Mouse (Mus musculus): ENCODE results near the gene Cspg4. TPM values are rescaled to one million over a fixed set of nuclear protein-coding genes. Genes with fewer than 3 reads are reported as not detected.
"Not testable (repeated sequence)": the region's sequence is repeated elsewhere in the genome, so short reads cannot be mapped to it uniquely, and the experiment has no call there.

Cspg4 gene
- total and polyA plus RNA-seq, 2 experiments from 2014 or later: 7.5 to 24.7 TPM

GRCm38 (mm10) chr9:56929496-56929895 lies 64.7 kb downstream of the Cspg4 start:
- no peak for TF ChIP-seq CTCF (IDR thresholded peaks at IDR 0.05; ENCODE audit: low read depth)
- Histone ChIP-seq H3K27me3 (ENCODE audit: insufficient read depth, low read length) (no peaks in the 10 kb centered on the region), H3K36me3 (ENCODE audit: insufficient read depth) (no peaks in the 10 kb centered on the region), H3K4me1 (ENCODE audit: insufficient read depth) (no peaks in the 10 kb centered on the region), H3K27ac (ENCODE audit: low read depth, low read length) (no peak overlapping the region), H3K4me2 (ENCODE audit: low read depth) (no peak overlapping the region), H3K4me3 (ENCODE audit: low read depth, low read length) (no peak overlapping the region), H3K9me3 (ENCODE audit: low read length) (no peaks in the 10 kb centered on the region), H3K9ac (no peak overlapping the region)
- DNase-seq (no peak), ATAC-seq (no peak)
- 77% methylated on average over 4 of the region's 4 CpGs for WGBS

- 83% methylated on average over 1 of the region's 1 CpGs for WGBS
- Histone ChIP-seq H3K9me3 (ENCODE audit: low read length) (no peaks in the 10 kb centered on the region), H3K27ac (ENCODE audit: low read depth, low read length) (no peak overlapping the region), H3K36me3 (ENCODE audit: insufficient read depth) (no peaks in the 10 kb centered on the region), H3K4me2 (ENCODE audit: low read depth) (no peak overlapping the region), H3K27me3 (ENCODE audit: insufficient read depth, low read length) (no peaks in the 10 kb centered on the region), H3K4me3 (ENCODE audit: low read depth, low read length) (no peak overlapping the region), H3K4me1 (ENCODE audit: insufficient read depth) (no peaks in the 10 kb centered on the region), H3K9ac (no peak overlapping the region)
- DNase-seq: no peak
- no peak for ATAC-seq
- no peak for TF ChIP-seq CTCF (IDR thresholded peaks at IDR 0.05; ENCODE audit: low read depth)
These were observed 65.7 kb downstream of the Cspg4 start for GRCm38 (mm10) chr9:56930556-56930955.

GRCm38 (mm10) chr9:56936861-56937222 lies 72.0 kb downstream of the Cspg4 start:
- Histone ChIP-seq H3K4me2 (ENCODE audit: low read depth) (peak overlapping the region; percentile 76), H3K9me3 (ENCODE audit: low read length) (no peaks in the 10 kb centered on the region), H3K36me3 (ENCODE audit: insufficient read depth) (no peaks in the 10 kb centered on the region), H3K4me1 (ENCODE audit: insufficient read depth) (0 out of 2 replicates have a peak, but pooled peaks cover 9% of the 10 kb centered on the region), H3K9ac (no peak overlapping the region), H3K27me3 (ENCODE audit: insufficient read depth, low read length) (no peaks in the 10 kb centered on the region), H3K4me3 (ENCODE audit: low read depth, low read length) (peak overlapping the region; percentile 67), H3K27ac (ENCODE audit: low read depth, low read length) (no peak overlapping the region)
- no peak for TF ChIP-seq CTCF (IDR thresholded peaks at IDR 0.05; ENCODE audit: low read depth)
- DNase-seq (no peak), ATAC-seq (no peak; the same call in 1 of the 2 replicates)
- WGBS: 21% methylated on average over 6 of the region's 6 CpGs

GRCm38 (mm10) chr9:56937223-56938160 lies 72.7 kb downstream of the Cspg4 start, which contains the start of gene Imp3:
Imp3 (plus strand) TSS chr9:56937475.
- Histone ChIP-seq H3K4me3 (ENCODE audit: low read depth, low read length) (peak within 1 kb of the TSS; percentile 67), H3K4me1 (ENCODE audit: insufficient read depth) (0 out of 2 replicates have a peak, but pooled peaks cover 9% of the 10 kb centered on the region), H3K9me3 (ENCODE audit: low read length) (no peaks in the 10 kb centered on the region), H3K4me2 (ENCODE audit: low read depth) (peak within 1 kb of the TSS; percentile 76), H3K9ac (peak within 1 kb of the TSS; percentile 74), H3K36me3 (ENCODE audit: insufficient read depth) (no peaks in the 10 kb centered on the region), H3K27me3 (ENCODE audit: insufficient read depth, low read length) (no peaks in the 10 kb centered on the region), H3K27ac (ENCODE audit: low read depth, low read length) (peak within 1 kb of the TSS; percentile 85)
- ATAC-seq: peak; percentile 98
- WGBS: under 1% methylated on average over 73 of the region's 73 CpGs
- peak; percentile 97 for DNase-seq
- TF ChIP-seq CTCF (IDR thresholded peaks at IDR 0.05; ENCODE audit: low read depth): peak; percentile 62

- H3K9me3 ChIP-seq (ENCODE audit: low read length): no peaks in the 10 kb centered on the region
- no peak for TF ChIP-seq CTCF (IDR thresholded peaks at IDR 0.05; ENCODE audit: low read depth)
- ATAC-seq (no peak), DNase-seq (peak; percentile 16)
- H3K27ac ChIP-seq (ENCODE audit: low read depth, low read length): 0 out of 2 replicates have a peak overlapping the region, but pooled peaks have one; percentile 85
- 0 out of 2 replicates have a peak, but pooled peaks cover 9% of the 10 kb centered on the region for H3K4me1 ChIP-seq (ENCODE audit: insufficient read depth)
- H3K27me3 ChIP-seq (ENCODE audit: insufficient read depth, low read length): no peaks in the 10 kb centered on the region
- peak overlapping the region; percentile 74 for H3K9ac ChIP-seq
- no peaks in the 10 kb centered on the region for H3K36me3 ChIP-seq (ENCODE audit: insufficient read depth)
- 7% methylated on average over 7 of the region's 7 CpGs for WGBS
- peak overlapping the region; percentile 67 for H3K4me3 ChIP-seq (ENCODE audit: low read depth, low read length)
- H3K4me2 ChIP-seq (ENCODE audit: low read depth): peak overlapping the region; percentile 76
These were observed 73.5 kb downstream of the Cspg4 start for GRCm38 (mm10) chr9:56938374-56938773.

- not testable (repeated sequence) for H3K4me2 ChIP-seq (ENCODE audit: low read depth); H3K4me1 ChIP-seq (ENCODE audit: insufficient read depth); H3K27ac ChIP-seq (ENCODE audit: low read depth, low read length); H3K27me3 ChIP-seq (ENCODE audit: insufficient read depth, low read length); H3K9ac ChIP-seq; ATAC-seq; H3K9me3 ChIP-seq (ENCODE audit: low read length); H3K36me3 ChIP-seq (ENCODE audit: insufficient read depth); H3K4me3 ChIP-seq (ENCODE audit: low read depth, low read length)
- WGBS: 23% methylated on average over 3 of the region's 3 CpGs
- DNase-seq: peak; percentile 60
- peak; percentile 78 for TF ChIP-seq CTCF (IDR thresholded peaks at IDR 0.05; ENCODE audit: low read depth)
These were observed 82.6 kb downstream of the Cspg4 start for GRCm38 (mm10) chr9:56947481-56947880.

- not testable (repeated sequence) for ATAC-seq; H3K4me3 ChIP-seq (ENCODE audit: low read depth, low read length); DNase-seq; H3K4me2 ChIP-seq (ENCODE audit: low read depth); H3K4me1 ChIP-seq (ENCODE audit: insufficient read depth); H3K27me3 ChIP-seq (ENCODE audit: insufficient read depth, low read length); H3K36me3 ChIP-seq (ENCODE audit: insufficient read depth); H3K27ac ChIP-seq (ENCODE audit: low read depth, low read length); H3K9me3 ChIP-seq (ENCODE audit: low read length); H3K9ac ChIP-seq
- WGBS: 95% methylated on average over 5 of the region's 5 CpGs
These were observed 83.9 kb downstream of the Cspg4 start for GRCm38 (mm10) chr9:56948699-56949098.

Other genes starting within 250 kb of the Cspg4 start
- gene Lingo1, start 68.6 kb upstream of the Cspg4 start, total RNA-seq (2014; rRNA removed): 90.3 and 103 TPM in 2 replicates
- 98.6 and 114 TPM in 2 replicates for gene Lingo1, start 68.6 kb upstream of the Cspg4 start, polyA plus RNA-seq (2015; fragmentation: Nextera tagmentation; extraction: Ambion mirVana)
- not detected in 2 replicates for gene Odf3l1, start 354 bp upstream of the Cspg4 start, total RNA-seq (2014; rRNA removed)
- 0.12 and 0.13 TPM in 2 replicates for gene Odf3l1, start 354 bp upstream of the Cspg4 start, polyA plus RNA-seq (2015; fragmentation: Nextera tagmentation; extraction: Ambion mirVana)
- 3.7 and 5.8 TPM in 2 replicates for gene Snx33, start 63.3 kb downstream of the Cspg4 start, total RNA-seq (2014; rRNA removed)
- gene Snx33, start 63.3 kb downstream of the Cspg4 start, polyA plus RNA-seq (2015; fragmentation: Nextera tagmentation; extraction: Ambion mirVana): 1.2 and 1.3 TPM in 2 replicates
- 125 and 136 TPM in 2 replicates for gene Imp3, start 72.4 kb downstream of the Cspg4 start, total RNA-seq (2014; rRNA removed)
- 87.5 and 104 TPM in 2 replicates for gene Imp3, start 72.4 kb downstream of the Cspg4 start, polyA plus RNA-seq (2015; fragmentation: Nextera tagmentation; extraction: Ambion mirVana)
- 21.4 and 21.9 TPM in 2 replicates for gene Snupn, start 85.8 kb downstream of the Cspg4 start, total RNA-seq (2014; rRNA removed)
- gene Snupn, start 85.8 kb downstream of the Cspg4 start, polyA plus RNA-seq (2015; fragmentation: Nextera tagmentation; extraction: Ambion mirVana): 19.4 and 23.2 TPM in 2 replicates
- gene Ptpn9, start 129.9 kb downstream of the Cspg4 start, total RNA-seq (2014; rRNA removed): 38.3 and 51.5 TPM in 2 replicates
- 16.2 and 21.3 TPM in 2 replicates for gene Ptpn9, start 129.9 kb downstream of the Cspg4 start, polyA plus RNA-seq (2015; fragmentation: Nextera tagmentation; extraction: Ambion mirVana)
- gene Sin3a, start 207.0 kb downstream of the Cspg4 start, total RNA-seq (2014; rRNA removed): 27.7 and 37.5 TPM in 2 replicates
- 11.5 and 16.6 TPM in 2 replicates for gene Sin3a, start 207.0 kb downstream of the Cspg4 start, polyA plus RNA-seq (2015; fragmentation: Nextera tagmentation; extraction: Ambion mirVana)

Data from forebrain, postnatal 0 days (tissue).